Mouse (Mus musculus): ENCODE data around the gene Mbd3.
"Not testable (repeated sequence)": the region's sequence is repeated elsewhere in the genome, so short reads cannot be mapped to it uniquely, and the experiment has no call there.

Mbd3 gene

GRCm38 (mm10) chr10:80369995-80370747 is 29.2 kb downstream of the Mbd3 start:
- DNase-seq (ENCODE audit: low read depth, low spot score), result peak; percentile 68

- DNase-seq (ENCODE audit: low read depth, low spot score), result peak; percentile 62
Measured at GRCm38 (mm10) chr10:80368392-80368791, 31.0 kb downstream of the Mbd3 start.

GRCm38 (mm10) chr10:80367954-80368353 is 31.4 kb downstream of the Mbd3 start:
- DNase-seq (ENCODE audit: low read depth, low spot score), result no peak

GRCm38 (mm10) chr10:80365736-80366135 is 33.6 kb downstream of the Mbd3 start:
- DNase-seq (ENCODE audit: low read depth, low spot score), result no peak

- no peak for DNase-seq (ENCODE audit: low read depth, low spot score)
Measured at GRCm38 (mm10) chr10:80363734-80364133, 35.6 kb downstream of the Mbd3 start.

- peak; percentile 76 for DNase-seq (ENCODE audit: low read depth, low spot score)
Measured at GRCm38 (mm10) chr10:80357994-80358639, 41.2 kb downstream of the Mbd3 start.

GRCm38 (mm10) chr10:80357336-80357735 is 42.0 kb downstream of the Mbd3 start:
- DNase-seq (ENCODE audit: low read depth, low spot score), result no peak

GRCm38 (mm10) chr10:80356737-80357136 is 42.6 kb downstream of the Mbd3 start:
- no peak for DNase-seq (ENCODE audit: low read depth, low spot score)

GRCm38 (mm10) chr10:80356001-80356682 is 43.2 kb downstream of the Mbd3 start, which contains the start of gene Plk5:
TSS of gene Plk5 (plus strand) at chr10:80356459.
- DNase-seq (ENCODE audit: low read depth, low spot score), result peak; percentile 61

- DNase-seq (ENCODE audit: low read depth, low spot score), result no peak
Measured at GRCm38 (mm10) chr10:80355431-80355830, 43.9 kb downstream of the Mbd3 start.

GRCm38 (mm10) chr10:80352727-80353126 is 46.6 kb downstream of the Mbd3 start:
- no peak for DNase-seq (ENCODE audit: low read depth, low spot score)

- no peak for DNase-seq (ENCODE audit: low read depth, low spot score)
Measured at GRCm38 (mm10) chr10:80351896-80352295, 47.5 kb downstream of the Mbd3 start.

GRCm38 (mm10) chr10:80350292-80350691 is 49.1 kb downstream of the Mbd3 start:
- DNase-seq (ENCODE audit: low read depth, low spot score), result peak; percentile 93

GRCm38 (mm10) chr10:80348981-80349380 is 50.4 kb downstream of the Mbd3 start:
- DNase-seq (ENCODE audit: low read depth, low spot score), result no peak

- DNase-seq (ENCODE audit: low read depth, low spot score), result peak; percentile 92
Measured at GRCm38 (mm10) chr10:80348244-80348781, 51.0 kb downstream of the Mbd3 start, which contains the start of gene Adamtsl5. TSS of gene Adamtsl5 (minus strand) at chr10:80348412.

- no peak for DNase-seq (ENCODE audit: low read depth, low spot score)
Measured at GRCm38 (mm10) chr10:80347514-80347967, 51.8 kb downstream of the Mbd3 start.

- DNase-seq (ENCODE audit: low read depth, low spot score), result not testable (repeated sequence)
Measured at GRCm38 (mm10) chr10:80345929-80346328, 53.4 kb downstream of the Mbd3 start.

GRCm38 (mm10) chr10:80345122-80345521 is 54.2 kb downstream of the Mbd3 start:
- DNase-seq (ENCODE audit: low read depth, low spot score), result no peak

GRCm38 (mm10) chr10:80344131-80344661 is 55.2 kb downstream of the Mbd3 start:
- DNase-seq (ENCODE audit: low read depth, low spot score), result peak; percentile 65

- no peak for DNase-seq (ENCODE audit: low read depth, low spot score)
Measured at GRCm38 (mm10) chr10:80343425-80343895, 55.9 kb downstream of the Mbd3 start.

- peak; percentile 94 for DNase-seq (ENCODE audit: low read depth, low spot score)
Measured at GRCm38 (mm10) chr10:80342749-80343424, 56.5 kb downstream of the Mbd3 start.

Data from ZHBTc4 (cell line).